Mouse (Mus musculus) liver, postnatal 0 days (tissue): ENCODE results near the gene Mxd4.

Experiments
- CTCF ChIP-seq: sonication (generic); IDR thresholded peaks from 2 replicates; pipeline ENCODE4 v1.5.1; 2016; ENCODE audit warnings: antibody characterized with exemption, low read depth
- EP300 ChIP-seq: IDR thresholded peaks from 2 replicates; pipeline ENCODE4 v1.6.1; 2016; ENCODE audit warnings: antibody characterized with exemption, low read depth, mild to moderate bottlenecking

DNA sequence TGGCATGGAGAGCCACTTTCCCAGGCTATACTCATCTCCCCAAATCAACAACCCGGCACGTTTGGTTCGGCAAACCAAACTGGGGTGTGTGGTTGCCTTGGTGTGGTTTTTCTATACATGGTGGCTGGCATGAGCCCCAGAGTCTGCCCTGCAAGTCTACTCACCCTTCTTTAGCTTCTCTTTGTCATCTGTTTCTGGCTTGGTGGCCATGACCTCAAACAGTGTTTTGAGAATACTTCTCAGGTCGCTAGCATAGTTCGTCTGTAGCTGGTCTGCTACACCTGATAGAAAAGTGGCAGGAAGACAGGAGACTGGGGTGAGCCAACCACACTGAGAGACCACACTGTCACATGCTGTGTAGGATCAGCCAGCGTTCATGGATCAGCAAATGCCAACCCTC, 11.1 kb upstream of the Mxd4 start:
- TF ChIP-seq CTCF: no peak
- no peak for TF ChIP-seq EP300
